Mouse (Mus musculus) MEL (cell line): Measurements from ENCODE around the gene Denr.

Experiments
- BHLHE40 ChIP-seq: IDR thresholded peaks from 2 replicates; pipeline ENCODE4 v1.6.1; 2012; ENCODE audit warnings: low read depth, mild to moderate bottlenecking, inconsistent platforms, low read length, improper control_type of control experiment, borderline replicate concordance
- CTCF ChIP-seq, 3 experiments: IDR thresholded peaks in 2 of 3; conservative IDR thresholded peaks in 1 of 3; 2 replicates each; pipeline ENCODE4 v1.5.1; 2011 to 2012; ENCODE audit warnings: low read length in 3 of 3, low read depth in 2 of 3, mild to moderate bottlenecking in 2 of 3, improper control_type of control experiment in 1 of 3, inconsistent platforms in 1 of 3, mixed read lengths in 1 of 3, moderate library complexity in 1 of 3; ENCODE audit not compliant: control insufficient read depth in 1 of 3, insufficient read depth in 1 of 3, poor library complexity in 1 of 3, severe bottlenecking in 1 of 3
- E2F4 ChIP-seq: IDR thresholded peaks from 2 replicates; pipeline ENCODE4 v1.6.1; 2011; ENCODE audit warnings: low read depth, low read length, improper control_type of control experiment, borderline replicate concordance
- ELF1 ChIP-seq: IDR thresholded peaks from 2 replicates; pipeline ENCODE4 v1.6.1; 2014; ENCODE audit warnings: low read depth, mild to moderate bottlenecking, inconsistent platforms, low read length, improper control_type of control experiment, moderate library complexity
- EP300 ChIP-seq, 2 experiments: IDR thresholded peaks; 2 replicates each; pipeline ENCODE4 v1.6.1; 2011; ENCODE audit warnings: improper control_type of control experiment in 2 of 2, low read length in 2 of 2, low read depth in 1 of 2, mild to moderate bottlenecking in 1 of 2
- MAX ChIP-seq: IDR thresholded peaks from 2 replicates; pipeline ENCODE4 v1.6.1; 2011; ENCODE audit warnings: low read length, improper control_type of control experiment
- MAZ ChIP-seq: IDR thresholded peaks from 2 replicates; pipeline ENCODE4 v1.6.1; 2012; ENCODE audit warnings: low read depth, mild to moderate bottlenecking, inconsistent platforms, low read length, improper control_type of control experiment
- POLR2A ChIP-seq, 2 experiments: IDR thresholded peaks; 2 replicates each; pipeline ENCODE4 v1.6.1; 2011 to 2012; ENCODE audit warnings: low read length in 2 of 2, mild to moderate bottlenecking in 2 of 2, control low read depth in 1 of 2, improper control_type of control experiment in 1 of 2, low read depth in 1 of 2, moderate library complexity in 1 of 2; ENCODE audit not compliant: control insufficient read depth in 1 of 2, insufficient read depth in 1 of 2, poor library complexity in 1 of 2
- TAL1 ChIP-seq: IDR thresholded peaks from 2 replicates; pipeline ENCODE4 v1.6.1; 2012; ENCODE audit warnings: mild to moderate bottlenecking, inconsistent platforms, low read length, moderate library complexity, mixed read lengths
- ZC3H11A ChIP-seq: IDR thresholded peaks from 2 replicates; pipeline ENCODE4 v1.6.1; 2012; ENCODE audit warnings: low read depth, mild to moderate bottlenecking, inconsistent platforms, low read length, improper control_type of control experiment
- ZKSCAN1 ChIP-seq: IDR thresholded peaks from 2 replicates; pipeline ENCODE4 v1.6.1; 2012; ENCODE audit warnings: low read depth, mild to moderate bottlenecking, inconsistent platforms, low read length, improper control_type of control experiment, moderate library complexity

DNA sequence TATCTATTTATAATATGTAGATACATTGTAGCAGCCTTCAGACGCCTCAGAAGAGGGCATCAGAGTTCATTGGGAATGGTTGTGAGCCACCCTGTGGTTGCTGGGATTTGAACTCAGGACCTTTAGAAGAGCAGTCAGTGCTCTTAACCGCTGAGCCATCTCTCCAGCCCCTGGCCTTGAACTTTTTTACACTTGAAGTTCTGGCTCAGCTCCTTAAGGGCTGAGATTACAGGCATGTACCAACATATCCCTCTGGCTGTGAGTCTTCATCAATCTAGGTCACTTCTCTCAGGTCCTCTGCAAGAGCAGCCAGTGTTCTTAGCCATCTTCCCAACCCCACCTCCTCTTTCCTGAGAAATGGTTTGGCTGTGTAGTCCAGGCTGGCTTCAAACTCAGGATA lies 16.7 kb upstream of the Denr start:
- TF ChIP-seq ZC3H11A (no peak), MAX (no peak), TAL1 (no peak), POLR2A (IDR thresholded peaks at IDR 0.05; ENCODE audit: control insufficient read depth in 1 of 2, insufficient read depth in 1 of 2, low read depth in 1 of 2, low read length in 2 of 2, poor library complexity in 1 of 2) (no peak), CTCF (IDR thresholded peaks at IDR 0.05 in 2 of 3, conservative IDR thresholded peaks at IDR 0.05 in 1 of 3; ENCODE audit: control insufficient read depth in 1 of 3, insufficient read depth in 1 of 3, low read depth in 2 of 3, low read length in 3 of 3, poor library complexity in 1 of 3, severe bottlenecking in 1 of 3) (no peak), BHLHE40 (no peak), ELF1 (no peak), EP300 (IDR thresholded peaks at IDR 0.05; ENCODE audit: low read depth in 1 of 2, low read length in 2 of 2) (no peak), E2F4 (no peak), ZKSCAN1 (no peak), MAZ (no peak)
